Mouse (Mus musculus): ENCODE results near the gene Ngb. TPM values are rescaled to one million over a fixed set of nuclear protein-coding genes. Genes with fewer than 3 reads are reported as not detected.

The Ngb gene
- not detected in 2 replicates for polyA plus RNA-seq (2012; ENCODE audit: insufficient read depth, insufficient read length, missing spikeins)

GRCm38 (mm10) chr12:87102165-87102631, at the start of gene Ngb:
Ngb (minus strand) TSS chr12:87102539.
- Histone ChIP-seq H3K27ac (replicated peaks; ENCODE audit: low read depth, low read length) (no peak within 1 kb of the TSS), H3K4me3 (ENCODE audit: insufficient read depth, low read depth, low read length) (no peak within 1 kb of the TSS), H3K4me1 (ENCODE audit: control insufficient read depth, insufficient read depth, insufficient read length, low read length) (peaks cover 5% of the 10 kb centered on the region)

DNA sequence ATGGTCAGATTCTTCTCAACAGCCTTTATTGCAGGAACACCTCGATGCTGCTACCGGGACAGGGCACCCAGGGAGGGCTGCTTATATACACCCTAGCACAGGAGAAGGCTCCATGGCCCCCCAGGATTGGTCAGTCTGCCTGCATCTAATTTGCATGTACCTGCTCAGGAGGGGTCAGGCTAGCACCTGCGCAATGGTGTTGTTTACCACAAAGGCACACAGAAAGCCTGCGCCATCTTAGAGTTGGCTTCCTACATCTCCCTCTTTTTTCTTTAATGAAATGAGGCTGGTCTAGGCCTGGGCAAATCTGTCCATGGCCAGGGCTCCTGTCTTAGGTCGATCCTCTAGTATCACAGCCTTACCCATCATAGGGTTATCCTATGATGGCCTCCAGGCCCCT, 47.1 kb upstream of the Ngb start:
- peaks cover 2% of the 10 kb centered on the region; the same call in 1 of the 2 replicates for H3K4me1 ChIP-seq (ENCODE audit: control insufficient read depth, insufficient read depth, insufficient read length, low read length)
- no peak overlapping the region for H3K27ac ChIP-seq (replicated peaks; ENCODE audit: low read depth, low read length)
- H3K4me3 ChIP-seq (ENCODE audit: insufficient read depth, low read depth, low read length): no peak overlapping the region

DNA sequence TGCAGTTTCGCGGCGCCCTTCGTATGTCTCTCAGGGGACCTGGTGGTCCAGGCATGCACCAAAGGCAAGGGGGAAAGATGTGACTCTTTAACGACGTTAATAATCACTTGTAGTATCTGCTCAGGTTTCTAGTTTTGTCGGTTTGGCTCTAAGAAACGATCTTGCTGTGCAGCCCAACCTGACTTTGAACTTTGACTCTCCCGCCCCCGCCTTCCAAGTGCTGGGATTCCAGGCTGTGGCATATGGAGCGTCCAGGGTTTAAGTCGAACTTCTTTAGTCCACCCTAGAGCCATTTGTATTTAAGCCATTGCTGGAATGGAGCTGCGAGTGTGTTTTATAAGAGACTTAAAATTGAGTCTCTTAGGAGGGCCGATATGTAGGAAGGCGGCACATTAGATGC, 45.8 kb upstream of the Ngb start:
- Histone ChIP-seq H3K4me3 (ENCODE audit: insufficient read depth, low read depth, low read length) (peak overlapping the region; percentile 94), H3K4me1 (ENCODE audit: control insufficient read depth, insufficient read depth, insufficient read length, low read length) (peaks cover 2% of the 10 kb centered on the region; the same call in 1 of the 2 replicates), H3K27ac (replicated peaks; ENCODE audit: low read depth, low read length) (peak overlapping the region; percentile 48)

GRCm38 (mm10) chr12:87147395-87148089, 45.2 kb upstream of the Ngb start, which contains the start of gene Pomt2:
Pomt2 (minus strand) TSS chr12:87147968.
- Histone ChIP-seq H3K4me1 (ENCODE audit: control insufficient read depth, insufficient read depth, insufficient read length, low read length) (peaks cover 2% of the 10 kb centered on the region; the same call in 1 of the 2 replicates), H3K27ac (replicated peaks; ENCODE audit: low read depth, low read length) (peak within 1 kb of the TSS; percentile 92), H3K4me3 (ENCODE audit: insufficient read depth, low read depth, low read length) (peak within 1 kb of the TSS; percentile 94)

- peak within 1 kb of the TSS; percentile 94 for H3K4me3 ChIP-seq (ENCODE audit: insufficient read depth, low read depth, low read length)
- peaks cover 2% of the 10 kb centered on the region; the same call in 1 of the 2 replicates for H3K4me1 ChIP-seq (ENCODE audit: control insufficient read depth, insufficient read depth, insufficient read length, low read length)
- peak within 1 kb of the TSS; percentile 92 for H3K27ac ChIP-seq (replicated peaks; ENCODE audit: low read depth, low read length)
Observed at GRCm38 (mm10) chr12:87146966-87147365, 44.6 kb upstream of the Ngb start, which contains the start of gene Gstz1. Gstz1 (plus strand) TSS chr12:87147165.

GRCm38 (mm10) chr12:87142156-87142555, 39.8 kb upstream of the Ngb start:
- no peak overlapping the region for H3K4me3 ChIP-seq (ENCODE audit: insufficient read depth, low read depth, low read length)
- no peak overlapping the region for H3K27ac ChIP-seq (replicated peaks; ENCODE audit: low read depth, low read length)
- H3K4me1 ChIP-seq (ENCODE audit: control insufficient read depth, insufficient read depth, insufficient read length, low read length): no peaks in the 10 kb centered on the region

DNA sequence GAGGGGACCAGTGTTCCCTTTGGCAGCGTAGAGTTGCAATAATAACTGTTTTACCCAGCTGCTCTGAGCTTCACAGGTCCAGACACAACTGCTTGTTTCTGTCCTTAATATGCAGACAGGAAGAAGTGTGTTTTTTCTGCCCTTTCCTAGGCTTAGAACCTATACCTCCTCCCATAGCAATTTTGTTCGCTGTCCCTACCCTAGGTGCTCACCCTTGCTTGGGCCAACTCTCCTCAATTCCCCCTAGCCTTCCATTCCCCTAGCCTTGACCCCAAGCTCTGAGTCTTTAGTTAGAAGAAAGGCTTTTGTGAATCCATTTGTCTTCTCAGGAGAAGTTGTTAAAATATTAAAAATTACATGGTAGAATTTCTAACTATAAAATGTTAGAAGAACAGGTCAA, 36.4 kb upstream of the Ngb start:
- no peaks in the 10 kb centered on the region for H3K4me1 ChIP-seq (ENCODE audit: control insufficient read depth, insufficient read depth, insufficient read length, low read length)
- no peak overlapping the region for H3K27ac ChIP-seq (replicated peaks; ENCODE audit: low read depth, low read length)
- no peak overlapping the region for H3K4me3 ChIP-seq (ENCODE audit: insufficient read depth, low read depth, low read length)

DNA sequence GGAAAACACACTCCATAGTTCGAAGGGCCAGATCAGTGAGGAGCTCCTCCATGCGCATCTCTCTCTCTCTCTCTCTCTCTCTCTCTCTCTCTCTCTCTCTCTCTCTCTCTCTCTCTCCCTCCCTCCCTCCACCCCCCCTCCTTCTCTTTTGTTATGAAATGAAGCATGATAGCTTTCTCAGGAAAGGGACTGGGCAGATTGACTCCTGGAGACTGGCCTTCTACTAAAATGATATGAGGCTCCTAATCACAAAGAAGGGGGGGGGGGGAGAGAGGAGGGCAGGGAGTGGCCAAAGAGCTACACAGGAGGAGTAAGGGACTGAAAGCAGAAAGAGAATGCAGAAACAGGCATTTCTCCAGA, 36.0 kb upstream of the Ngb start:
- H3K4me1 ChIP-seq (ENCODE audit: control insufficient read depth, insufficient read depth, insufficient read length, low read length): no peaks in the 10 kb centered on the region
- no peak overlapping the region for H3K4me3 ChIP-seq (ENCODE audit: insufficient read depth, low read depth, low read length)
- no peak overlapping the region for H3K27ac ChIP-seq (replicated peaks; ENCODE audit: low read depth, low read length)

DNA sequence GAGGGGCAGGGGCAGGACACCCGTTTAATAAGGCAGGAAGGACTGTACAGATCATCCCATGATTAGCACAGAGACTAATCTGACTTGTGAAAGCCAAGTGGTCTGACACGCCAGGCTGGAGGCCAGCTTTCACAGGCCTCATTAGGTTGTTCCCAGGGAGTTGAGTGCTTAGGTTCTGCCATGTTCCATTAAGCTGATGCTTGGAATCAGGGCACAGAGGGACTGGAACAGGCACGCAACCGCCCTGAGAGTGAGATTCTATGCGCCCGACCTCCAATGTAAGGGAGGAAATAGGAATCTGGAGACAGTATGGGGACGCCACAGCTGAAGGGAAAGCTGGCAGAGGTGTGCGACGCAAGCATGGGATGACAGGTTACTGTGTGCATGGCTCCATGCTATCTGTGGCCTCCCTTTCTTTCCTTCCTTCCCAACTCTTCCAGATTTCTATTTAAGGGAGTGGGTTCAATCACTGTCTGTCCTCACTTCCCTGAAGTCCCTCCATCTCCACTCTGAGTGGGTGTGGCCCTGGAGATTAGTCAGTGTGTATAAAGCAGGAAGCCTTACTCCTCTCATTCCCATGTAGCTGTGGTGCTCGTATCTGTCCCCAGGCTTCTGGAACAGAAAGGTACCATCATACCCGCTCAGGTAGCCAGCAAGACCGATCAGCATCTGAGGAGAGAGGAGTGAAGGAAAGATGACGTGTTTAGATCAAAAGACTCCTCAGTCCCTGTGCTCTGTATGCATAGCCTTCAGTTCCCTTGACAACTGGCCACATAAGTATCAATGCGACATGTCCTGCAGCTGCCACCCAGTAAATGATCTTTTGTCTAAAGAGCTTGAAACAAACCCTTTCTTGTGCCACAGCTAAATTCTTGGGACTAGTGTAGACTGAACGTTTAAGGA, 35.4 kb upstream of the Ngb start:
- no peaks in the 10 kb centered on the region for H3K4me1 ChIP-seq (ENCODE audit: control insufficient read depth, insufficient read depth, insufficient read length, low read length)
- no peak overlapping the region for H3K4me3 ChIP-seq (ENCODE audit: insufficient read depth, low read depth, low read length)
- no peak overlapping the region for H3K27ac ChIP-seq (replicated peaks; ENCODE audit: low read depth, low read length)

DNA sequence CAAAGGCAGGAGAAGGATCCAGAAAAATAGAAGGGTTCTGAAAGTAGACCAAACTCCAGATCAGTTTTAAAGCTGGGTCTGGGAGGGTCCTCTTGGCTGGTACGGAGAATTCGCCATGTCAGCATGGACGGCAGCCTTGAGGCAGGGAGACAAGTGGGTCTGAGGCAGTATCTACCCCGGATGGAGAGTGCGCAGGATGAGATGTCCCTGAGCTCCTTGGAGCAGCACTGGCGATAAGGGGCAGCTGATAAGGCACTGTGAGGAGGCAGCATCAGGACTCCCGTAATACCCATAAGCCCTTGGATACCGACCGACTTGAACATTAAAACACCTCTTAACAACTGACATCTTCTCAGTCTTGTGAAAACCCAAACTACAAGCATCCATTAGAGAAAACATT, 30.4 kb upstream of the Ngb start:
- no peak overlapping the region for H3K4me3 ChIP-seq (ENCODE audit: insufficient read depth, low read depth, low read length)
- H3K4me1 ChIP-seq (ENCODE audit: control insufficient read depth, insufficient read depth, insufficient read length, low read length): no peaks in the 10 kb centered on the region
- H3K27ac ChIP-seq (replicated peaks; ENCODE audit: low read depth, low read length): no peak overlapping the region

DNA sequence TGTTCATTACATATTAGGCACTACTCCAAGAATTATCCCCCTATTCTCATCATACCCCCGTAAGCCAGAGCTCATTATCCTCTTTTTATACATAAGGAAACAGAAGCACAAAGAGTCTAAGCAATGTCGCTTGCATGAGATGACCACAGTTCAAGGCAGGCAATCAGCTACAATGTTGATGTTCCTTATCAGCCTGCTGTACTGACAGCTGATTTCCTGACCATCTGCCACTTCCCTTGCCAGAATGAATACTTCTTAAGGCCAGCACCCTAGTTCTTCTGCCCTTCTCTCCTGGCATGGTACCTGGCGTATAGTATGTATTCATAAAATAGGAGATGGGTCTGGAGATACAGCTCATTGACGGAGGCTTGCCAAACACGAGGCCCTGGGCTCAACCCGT, 29.9 kb upstream of the Ngb start:
- Histone ChIP-seq H3K4me1 (ENCODE audit: control insufficient read depth, insufficient read depth, insufficient read length, low read length) (no peaks in the 10 kb centered on the region), H3K27ac (replicated peaks; ENCODE audit: low read depth, low read length) (no peak overlapping the region), H3K4me3 (ENCODE audit: insufficient read depth, low read depth, low read length) (no peak overlapping the region)

- Histone ChIP-seq H3K27ac (replicated peaks; ENCODE audit: low read depth, low read length) (no peak overlapping the region), H3K4me3 (ENCODE audit: insufficient read depth, low read depth, low read length) (no peak overlapping the region), H3K4me1 (ENCODE audit: control insufficient read depth, insufficient read depth, insufficient read length, low read length) (no peaks in the 10 kb centered on the region)
Observed at GRCm38 (mm10) chr12:87131619-87132018, 29.3 kb upstream of the Ngb start.

GRCm38 (mm10) chr12:87131181-87131580, 28.8 kb upstream of the Ngb start:
- no peak overlapping the region for H3K27ac ChIP-seq (replicated peaks; ENCODE audit: low read depth, low read length)
- H3K4me3 ChIP-seq (ENCODE audit: insufficient read depth, low read depth, low read length): no peak overlapping the region
- H3K4me1 ChIP-seq (ENCODE audit: control insufficient read depth, insufficient read depth, insufficient read length, low read length): no peaks in the 10 kb centered on the region

GRCm38 (mm10) chr12:87130224-87130623, 27.9 kb upstream of the Ngb start:
- Histone ChIP-seq H3K27ac (replicated peaks; ENCODE audit: low read depth, low read length) (no peak overlapping the region), H3K4me3 (ENCODE audit: insufficient read depth, low read depth, low read length) (no peak overlapping the region), H3K4me1 (ENCODE audit: control insufficient read depth, insufficient read depth, insufficient read length, low read length) (no peaks in the 10 kb centered on the region)

GRCm38 (mm10) chr12:87127256-87127655, 24.9 kb upstream of the Ngb start:
- Histone ChIP-seq H3K4me3 (ENCODE audit: insufficient read depth, low read depth, low read length) (no peak overlapping the region), H3K27ac (replicated peaks; ENCODE audit: low read depth, low read length) (no peak overlapping the region), H3K4me1 (ENCODE audit: control insufficient read depth, insufficient read depth, insufficient read length, low read length) (no peaks in the 10 kb centered on the region)

All from brown adipose tissue, adult 24 weeks (tissue).